Mouse (Mus musculus) testis, adult 2 months (tissue): Measurements from ENCODE around the gene Carm1. TPM values are rescaled to one million over a fixed set of nuclear protein-coding genes. Genes with fewer than 3 reads are reported as not detected.
"Not testable (repeated sequence)": the region's sequence is repeated elsewhere in the genome, so short reads cannot be mapped to it uniquely, and the experiment has no call there.

Experiments used
- H3K27ac ChIP-seq: fragments of 200-500 bp; 2 replicates; pipeline ENCODE4 v1.5.1; 2012; ENCODE audit warnings: low read depth, low read length; ENCODE audit not compliant: control insufficient read depth, insufficient read depth
- H3K27me3 ChIP-seq: fragments of 200-500 bp; 2 replicates; pipeline ENCODE4 v1.6.1; 2012; ENCODE audit warnings: mild to moderate bottlenecking, low read length, moderate library complexity; ENCODE audit not compliant: control insufficient read depth, insufficient read depth
- H3K36me3 ChIP-seq: fragments of 200-500 bp; 2 replicates; pipeline ENCODE4 v1.6.1; 2012; ENCODE audit warnings: mild to moderate bottlenecking, low read length; ENCODE audit not compliant: control insufficient read depth, insufficient read depth
- H3K4me1 ChIP-seq: fragments of 200-500 bp; 2 replicates; pipeline ENCODE4 v1.6.1; 2012; ENCODE audit warnings: low read length; ENCODE audit not compliant: control insufficient read depth, insufficient read depth
- H3K4me3 ChIP-seq: fragments of 200-500 bp; 2 replicates; pipeline ENCODE4 v1.5.1; 2012; ENCODE audit warnings: low read depth, mild to moderate bottlenecking, low read length, moderate library complexity, mixed read lengths; ENCODE audit not compliant: control insufficient read depth
- CTCF ChIP-seq: fragments of 200-500 bp; IDR thresholded peaks from 2 replicates; pipeline ENCODE4 v1.5.1; 2012; ENCODE audit warnings: low read depth, mild to moderate bottlenecking, inconsistent platforms, low read length, moderate library complexity; ENCODE audit not compliant: control insufficient read depth, insufficient read depth, insufficient replicate concordance
- POLR2A ChIP-seq: fragments of 200-500 bp; IDR thresholded peaks from 2 replicates; pipeline ENCODE4 v1.6.1; 2012; ENCODE audit warnings: low read depth, mild to moderate bottlenecking, inconsistent platforms, low read length, moderate library complexity; ENCODE audit not compliant: control insufficient read depth
- polyA plus RNA-seq: library from polyadenylated mRNA; depleted of rRNA; stranded (reverse); fragments of >200 nt; gene quantifications from 2 replicates; pipeline ENCODE4 v1.2.3, GENCODE M21; 2012

Carm1 gene
- polyA plus RNA-seq, 1 experiment: 240 TPM

DNA sequence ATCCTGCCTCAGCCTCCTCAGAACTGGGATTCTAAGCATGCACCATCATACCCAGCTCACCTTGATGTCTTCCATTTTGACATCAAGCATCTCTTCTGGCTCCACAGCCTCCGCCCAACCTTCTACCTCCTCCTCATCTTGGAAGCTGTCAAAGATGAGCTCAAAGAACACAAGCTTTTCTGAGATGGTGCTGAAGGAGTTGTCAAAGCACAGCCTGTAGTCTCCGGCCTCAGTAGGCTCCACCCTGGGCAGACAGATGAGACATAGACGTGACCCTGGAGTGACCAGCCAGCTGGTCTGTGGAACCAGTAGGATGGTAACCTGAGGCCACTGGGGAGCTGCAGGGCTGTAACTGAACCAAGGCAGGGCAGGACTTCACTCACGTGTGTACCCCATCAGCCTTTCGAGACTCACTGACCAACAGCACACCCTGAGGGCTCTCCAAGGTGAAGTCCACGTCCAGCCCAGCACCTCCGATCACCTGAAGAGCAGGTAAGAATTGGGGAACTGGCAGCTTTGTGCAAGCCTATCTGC is 37.8 kb upstream of the Carm1 start:
- Histone ChIP-seq H3K27ac (no peak overlapping the region), H3K36me3 (no peaks in the 10 kb centered on the region; the same call in 1 of the 2 replicates), H3K4me1 (peaks cover 17% of the 10 kb centered on the region), H3K27me3 (no peaks in the 10 kb centered on the region), H3K4me3 (no peak overlapping the region)
- no peak for TF ChIP-seq POLR2A
- no peak for TF ChIP-seq CTCF

GRCm38 (mm10) chr9:21509772-21510688 is 36.7 kb upstream of the Carm1 start, which contains the start of gene Tmed1:
TSS of gene Tmed1 (minus strand) at chr9:21510252.
- TF ChIP-seq POLR2A: no peak
- Histone ChIP-seq H3K4me3 (peak within 1 kb of the TSS; percentile 89), H3K27ac (peak within 1 kb of the TSS; percentile 87), H3K36me3 (no peaks in the 10 kb centered on the region), H3K4me1 (peaks cover 17% of the 10 kb centered on the region), H3K27me3 (no peaks in the 10 kb centered on the region)

DNA sequence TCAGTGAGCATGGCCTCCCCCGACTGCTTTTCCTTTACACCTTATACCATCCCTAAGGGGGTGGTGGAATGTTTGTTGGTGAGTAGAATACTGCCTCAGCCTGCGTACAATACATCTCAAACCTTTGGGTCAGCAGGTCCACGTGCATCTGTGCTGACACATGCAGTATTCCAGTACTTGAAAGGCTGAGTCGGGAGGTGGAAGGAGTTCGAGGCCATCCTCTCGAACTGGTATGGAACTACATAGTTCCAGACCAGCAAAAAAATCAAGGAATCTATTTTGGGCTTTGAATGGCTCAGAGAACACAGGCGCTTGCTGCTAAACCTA is 36.0 kb upstream of the Carm1 start:
- H3K4me3 ChIP-seq: peak overlapping the region; percentile 89
- peaks cover 17% of the 10 kb centered on the region for H3K4me1 ChIP-seq
- H3K36me3 ChIP-seq: no peaks in the 10 kb centered on the region
- H3K27me3 ChIP-seq: no peaks in the 10 kb centered on the region
- no peak for TF ChIP-seq CTCF
- no peak for TF ChIP-seq POLR2A
- H3K27ac ChIP-seq: peak overlapping the region; percentile 56

DNA sequence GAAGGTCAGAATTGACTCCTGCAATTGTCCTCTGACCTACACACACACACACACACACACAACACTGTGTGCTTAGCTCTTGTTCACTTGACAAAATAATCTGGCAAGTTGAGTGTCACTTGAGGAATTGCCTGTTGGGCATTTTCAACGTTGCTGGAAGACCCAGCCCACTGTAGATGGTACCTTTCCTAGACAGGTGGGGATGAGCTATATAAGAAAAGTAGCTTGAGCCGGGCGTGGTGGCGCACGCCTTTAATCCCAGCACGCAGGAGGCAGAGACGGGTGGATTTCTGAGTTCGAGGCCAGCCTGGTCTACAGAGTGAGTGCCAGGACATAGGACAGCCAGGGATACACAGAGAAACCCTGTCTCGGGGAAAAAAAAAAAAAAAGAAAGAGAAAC is 35.6 kb upstream of the Carm1 start:
- Histone ChIP-seq H3K4me1 (peaks cover 17% of the 10 kb centered on the region), H3K27me3 (no peaks in the 10 kb centered on the region), H3K4me3 (no peak overlapping the region), H3K27ac (peak overlapping the region; percentile 56; the same call in 1 of the 2 replicates), H3K36me3 (no peaks in the 10 kb centered on the region)
- TF ChIP-seq POLR2A (no peak), CTCF (no peak)

- TF ChIP-seq POLR2A: no peak
- no peak for TF ChIP-seq CTCF
- Histone ChIP-seq H3K27me3 (no peaks in the 10 kb centered on the region), H3K4me3 (no peak overlapping the region), H3K27ac (no peak overlapping the region), H3K4me1 (peaks cover 17% of the 10 kb centered on the region), H3K36me3 (no peaks in the 10 kb centered on the region)
These were observed 33.2 kb upstream of the Carm1 start for GRCm38 (mm10) chr9:21513466-21513865.

DNA sequence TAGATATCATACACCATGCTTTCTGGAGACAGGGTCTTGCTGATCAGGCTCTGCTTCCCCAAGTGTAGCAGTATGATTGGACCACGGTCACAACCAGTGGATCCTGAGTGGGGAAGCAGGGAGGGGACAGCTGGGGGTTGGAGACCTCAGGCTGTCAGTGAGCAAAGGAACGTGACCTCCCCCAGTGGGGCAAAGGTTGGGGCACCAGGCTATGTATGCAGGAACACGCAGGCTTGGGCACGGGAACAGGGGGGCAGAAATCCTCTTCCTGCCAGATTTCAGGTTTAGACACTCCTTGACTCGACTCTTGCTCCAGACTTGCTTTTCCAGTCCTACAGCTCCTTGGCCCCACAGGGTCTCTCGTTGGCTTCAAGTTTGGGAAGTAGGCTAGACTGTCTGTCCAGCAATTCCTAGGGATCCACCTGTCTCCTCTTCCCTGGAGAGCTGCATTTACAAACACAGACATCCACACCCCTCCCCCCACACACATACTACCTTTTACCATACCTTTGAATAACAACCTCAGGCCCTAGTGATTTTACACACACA is 28.7 kb upstream of the Carm1 start:
- Histone ChIP-seq H3K27ac (no peak overlapping the region), H3K36me3 (no peaks in the 10 kb centered on the region), H3K27me3 (no peaks in the 10 kb centered on the region), H3K4me1 (no peaks in the 10 kb centered on the region), H3K4me3 (no peak overlapping the region)
- TF ChIP-seq CTCF (no peak), POLR2A (no peak)

- H3K4me1 ChIP-seq, H3K4me3 ChIP-seq, H3K27me3 ChIP-seq, H3K36me3 ChIP-seq, H3K27ac ChIP-seq: not testable (repeated sequence)
These were observed 28.0 kb upstream of the Carm1 start for GRCm38 (mm10) chr9:21518690-21519089.
